Mouse (Mus musculus) heart, embryonic 10.5 days (tissue): Measurements from ENCODE around the gene Scarf1. TPM values are rescaled to one million over a fixed set of nuclear protein-coding genes. Genes with fewer than 3 reads are reported as not detected.

Experiments
- DNase-seq: peaks from one replicate; pipeline ENCODE4 v3.0.0-alpha.2; 2017; ENCODE audit warnings: low spot score
- H3K27ac ChIP-seq: fragments of 300-500 bp; sonication (generic); 2 replicates; pipeline ENCODE4 v1.5.1; 2016; ENCODE audit warnings: mild to moderate bottlenecking
- H3K27me3 ChIP-seq: fragments of 300-500 bp; sonication (generic); 2 replicates; pipeline ENCODE4 v1.6.1; 2016; ENCODE audit warnings: mild to moderate bottlenecking; ENCODE audit not compliant: poor library complexity, insufficient read depth, severe bottlenecking
- H3K36me3 ChIP-seq: fragments of 300-500 bp; sonication (generic); 2 replicates; pipeline ENCODE4 v1.6.1; 2016; ENCODE audit warnings: mild to moderate bottlenecking, moderate library complexity
- H3K4me1 ChIP-seq: fragments of 300-500 bp; sonication (generic); 2 replicates; pipeline ENCODE4 v1.6.1; 2016; ENCODE audit warnings: mild to moderate bottlenecking
- H3K4me3 ChIP-seq: fragments of 300-500 bp; sonication (generic); 2 replicates; pipeline ENCODE4 v1.5.1; 2016; ENCODE audit warnings: mild to moderate bottlenecking, moderate library complexity
- H3K9me3 ChIP-seq: fragments of 300-500 bp; sonication (generic); 2 replicates; pipeline ENCODE4 v1.6.1; 2016; ENCODE audit warnings: mild to moderate bottlenecking, moderate library complexity
- WGBS: fragments of 180-500 bp; shearing (Covaris S2); methylation state at CpG from one replicate; pipeline ENCODE4 v1.1.7; 2016; 5-methylcytosine and 5-hydroxymethylcytosine counted together
- polyA plus RNA-seq: library from polyadenylated mRNA; unstranded; fragments of >200 nt; fragmentation: Nextera tagmentation; extraction: Ambion mirVana; gene quantifications from 2 replicates; pipeline ENCODE4 v1.2.1, GENCODE M21; 2016

The Scarf1 gene
- polyA plus RNA-seq, 1 experiment from 2014 or later, result 13.6 TPM

GRCm38 (mm10) chr11:75563851-75564548 is 50.7 kb downstream of the Scarf1 start:
- no peaks in the 10 kb centered on the region for H3K9me3 ChIP-seq
- H3K4me1 ChIP-seq, result peaks cover 69% of the 10 kb centered on the region
- peaks cover 12% of the 10 kb centered on the region; the same call in 1 of the 2 replicates for H3K27me3 ChIP-seq
- 26% methylated on average over 18 of the region's 18 CpGs for WGBS
- no peaks in the 10 kb centered on the region for H3K36me3 ChIP-seq
- peak overlapping the region; percentile 30 for H3K4me3 ChIP-seq
- no peak for DNase-seq
- H3K27ac ChIP-seq, result peak overlapping the region; percentile 77

GRCm38 (mm10) chr11:75565849-75566248 is 52.5 kb downstream of the Scarf1 start:
- Histone ChIP-seq H3K36me3 (peaks cover 14% of the 10 kb centered on the region), H3K4me1 (peaks cover 71% of the 10 kb centered on the region), H3K27ac (peak overlapping the region; percentile 48; the same call in 1 of the 2 replicates), H3K9me3 (no peaks in the 10 kb centered on the region), H3K27me3 (peaks cover 23% of the 10 kb centered on the region; the same call in 1 of the 2 replicates), H3K4me3 (no peak overlapping the region)
- WGBS, result 62% methylated on average over 2 of the region's 2 CpGs
- DNase-seq, result no peak

DNA sequence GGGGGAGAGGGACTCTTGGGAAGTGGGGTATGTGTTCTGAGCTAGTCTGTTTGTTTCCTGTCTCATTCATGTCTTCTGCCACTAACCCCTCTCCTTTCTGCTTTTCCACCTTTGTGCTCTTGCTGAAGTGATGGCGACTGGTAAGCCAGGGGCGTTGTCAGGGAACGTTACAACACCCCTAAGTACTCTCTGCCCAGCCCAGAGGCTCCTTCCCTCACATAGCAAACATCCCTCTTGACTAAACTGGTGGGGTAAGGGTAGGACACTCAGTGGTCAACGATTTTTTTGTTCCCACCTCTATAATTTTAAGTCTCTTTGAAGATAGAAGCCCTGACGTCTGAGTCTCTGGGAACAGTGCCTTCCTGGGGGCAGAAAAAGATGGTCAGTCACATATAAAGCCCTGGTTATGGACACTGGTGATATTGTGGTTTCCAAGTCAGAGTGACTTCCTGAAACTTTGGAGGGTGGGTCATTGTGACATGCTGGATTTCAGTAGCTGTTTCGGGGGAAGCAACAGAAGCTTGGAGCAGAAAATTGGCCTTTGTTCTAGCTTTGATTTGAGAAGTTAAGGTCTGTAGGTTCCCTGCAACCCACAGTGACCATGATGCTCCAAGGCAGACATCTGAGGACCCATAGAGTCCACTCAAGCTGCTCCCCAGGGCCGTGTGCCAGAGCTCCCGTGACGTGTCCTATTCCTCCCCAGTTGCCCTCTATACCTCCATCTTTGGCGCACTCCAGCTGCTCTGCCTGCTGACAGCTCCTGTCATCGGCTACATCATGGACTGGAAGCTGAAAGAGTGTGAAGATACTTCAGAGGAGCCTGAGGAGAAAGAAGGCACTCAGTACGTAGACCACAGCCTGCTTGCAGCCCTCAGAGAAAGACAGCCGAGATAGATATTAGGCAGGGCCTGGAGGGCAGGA is 53.2 kb downstream of the Scarf1 start:
- peaks cover 73% of the 10 kb centered on the region for H3K4me1 ChIP-seq
- no peak overlapping the region for H3K4me3 ChIP-seq
- H3K27me3 ChIP-seq, result peaks cover 25% of the 10 kb centered on the region
- DNase-seq, result peak; percentile 85
- peak overlapping the region; percentile 48; the same call in 1 of the 2 replicates for H3K27ac ChIP-seq
- WGBS, result 52% methylated on average over 13 of the region's 13 CpGs
- H3K9me3 ChIP-seq, result no peaks in the 10 kb centered on the region
- H3K36me3 ChIP-seq, result peaks cover 15% of the 10 kb centered on the region

GRCm38 (mm10) chr11:75567346-75568114 is 54.2 kb downstream of the Scarf1 start:
- H3K9me3 ChIP-seq, result no peaks in the 10 kb centered on the region
- peaks cover 15% of the 10 kb centered on the region for H3K36me3 ChIP-seq
- H3K4me1 ChIP-seq, result peaks cover 77% of the 10 kb centered on the region
- H3K27ac ChIP-seq, result 0 out of 2 replicates have a peak overlapping the region, but pooled peaks have one; percentile 31
- no peak for DNase-seq
- H3K27me3 ChIP-seq, result peaks cover 34% of the 10 kb centered on the region
- no peak overlapping the region for H3K4me3 ChIP-seq
- 33% methylated on average over 9 of the region's 9 CpGs for WGBS

GRCm38 (mm10) chr11:75568115-75568511 is 54.8 kb downstream of the Scarf1 start:
- peaks cover 15% of the 10 kb centered on the region for H3K36me3 ChIP-seq
- DNase-seq, result no peak
- 75% methylated on average over 6 of the region's 6 CpGs for WGBS
- no peaks in the 10 kb centered on the region for H3K9me3 ChIP-seq
- H3K27me3 ChIP-seq, result peaks cover 38% of the 10 kb centered on the region
- no peak overlapping the region for H3K4me3 ChIP-seq
- no peak overlapping the region for H3K27ac ChIP-seq
- H3K4me1 ChIP-seq, result peaks cover 77% of the 10 kb centered on the region

GRCm38 (mm10) chr11:75568962-75569361 is 55.6 kb downstream of the Scarf1 start:
- H3K27me3 ChIP-seq, result peaks cover 40% of the 10 kb centered on the region
- no peak overlapping the region for H3K27ac ChIP-seq
- H3K36me3 ChIP-seq, result peaks cover 15% of the 10 kb centered on the region
- H3K4me3 ChIP-seq, result no peak overlapping the region
- peaks cover 70% of the 10 kb centered on the region for H3K4me1 ChIP-seq
- no peaks in the 10 kb centered on the region for H3K9me3 ChIP-seq
- WGBS, result 87% methylated on average over 12 of the region's 12 CpGs
- DNase-seq, result no peak

GRCm38 (mm10) chr11:75570375-75571125 is 57.2 kb downstream of the Scarf1 start:
- no peak for DNase-seq
- peaks cover 55% of the 10 kb centered on the region for H3K4me1 ChIP-seq
- H3K4me3 ChIP-seq, result no peak overlapping the region
- no peak overlapping the region; the same call in 1 of the 2 replicates for H3K27ac ChIP-seq
- peaks cover 15% of the 10 kb centered on the region for H3K36me3 ChIP-seq
- WGBS, result 87% methylated on average over 17 of the region's 17 CpGs
- H3K9me3 ChIP-seq, result no peaks in the 10 kb centered on the region
- peaks cover 53% of the 10 kb centered on the region for H3K27me3 ChIP-seq

DNA sequence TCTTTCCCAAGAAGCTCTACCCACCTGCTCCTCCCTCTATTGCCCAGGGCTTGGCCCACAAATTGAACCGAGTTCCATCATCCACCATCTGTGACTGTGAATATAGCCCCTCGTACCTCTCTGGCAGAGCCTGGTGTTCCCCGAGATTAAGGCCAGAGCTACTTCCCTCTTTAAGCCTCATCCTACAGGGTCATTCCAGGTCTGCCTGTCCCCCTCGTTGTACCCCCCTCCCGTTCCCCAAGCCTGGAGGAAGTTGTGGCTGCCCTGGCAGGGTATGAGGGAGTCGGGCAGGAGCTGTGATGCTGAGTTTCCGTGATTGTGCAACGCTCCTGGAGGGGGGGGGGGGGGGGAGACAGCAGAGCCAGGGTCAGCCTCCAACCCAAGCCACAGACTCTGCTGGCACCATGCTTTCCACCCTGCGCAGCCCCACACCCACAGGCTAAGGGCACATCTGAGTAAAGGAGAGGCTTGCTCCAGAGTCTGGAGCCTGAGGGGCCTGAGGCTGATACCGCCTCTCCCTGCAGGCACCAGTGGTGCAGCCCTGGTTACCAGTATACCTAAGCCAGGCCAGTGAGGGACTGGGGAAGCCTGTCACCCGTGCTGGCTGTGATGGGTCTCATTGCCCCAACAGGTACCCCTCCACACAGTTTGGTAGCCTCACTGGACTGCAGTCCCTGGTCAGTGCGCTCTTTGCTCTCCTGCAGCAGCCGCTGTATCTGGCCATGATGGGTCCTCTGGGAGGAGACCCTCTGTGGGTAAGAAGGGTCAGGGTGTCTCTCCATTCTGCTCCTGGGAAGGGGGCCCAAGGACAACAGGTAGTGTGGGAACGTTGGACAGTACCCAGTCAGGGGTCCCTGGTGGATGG is 58.0 kb downstream of the Scarf1 start:
- DNase-seq, result no peak
- H3K27me3 ChIP-seq, result peaks cover 53% of the 10 kb centered on the region
- H3K9me3 ChIP-seq, result no peaks in the 10 kb centered on the region
- WGBS, result 70% methylated on average over 14 of the region's 14 CpGs
- H3K27ac ChIP-seq, result peak overlapping the region; percentile 2; the same call in 1 of the 2 replicates
- H3K4me1 ChIP-seq, result peaks cover 47% of the 10 kb centered on the region
- peaks cover 15% of the 10 kb centered on the region for H3K36me3 ChIP-seq
- no peak overlapping the region for H3K4me3 ChIP-seq

- no peak for DNase-seq
- Histone ChIP-seq H3K4me1 (peaks cover 39% of the 10 kb centered on the region), H3K4me3 (peak overlapping the region; percentile 35), H3K9me3 (no peaks in the 10 kb centered on the region), H3K36me3 (peaks cover 15% of the 10 kb centered on the region), H3K27me3 (peaks cover 53% of the 10 kb centered on the region), H3K27ac (peak overlapping the region; percentile 84)
- 24% methylated on average over 10 of the region's 10 CpGs for WGBS
Measured at GRCm38 (mm10) chr11:75572301-75572791, 59.0 kb downstream of the Scarf1 start.

DNA sequence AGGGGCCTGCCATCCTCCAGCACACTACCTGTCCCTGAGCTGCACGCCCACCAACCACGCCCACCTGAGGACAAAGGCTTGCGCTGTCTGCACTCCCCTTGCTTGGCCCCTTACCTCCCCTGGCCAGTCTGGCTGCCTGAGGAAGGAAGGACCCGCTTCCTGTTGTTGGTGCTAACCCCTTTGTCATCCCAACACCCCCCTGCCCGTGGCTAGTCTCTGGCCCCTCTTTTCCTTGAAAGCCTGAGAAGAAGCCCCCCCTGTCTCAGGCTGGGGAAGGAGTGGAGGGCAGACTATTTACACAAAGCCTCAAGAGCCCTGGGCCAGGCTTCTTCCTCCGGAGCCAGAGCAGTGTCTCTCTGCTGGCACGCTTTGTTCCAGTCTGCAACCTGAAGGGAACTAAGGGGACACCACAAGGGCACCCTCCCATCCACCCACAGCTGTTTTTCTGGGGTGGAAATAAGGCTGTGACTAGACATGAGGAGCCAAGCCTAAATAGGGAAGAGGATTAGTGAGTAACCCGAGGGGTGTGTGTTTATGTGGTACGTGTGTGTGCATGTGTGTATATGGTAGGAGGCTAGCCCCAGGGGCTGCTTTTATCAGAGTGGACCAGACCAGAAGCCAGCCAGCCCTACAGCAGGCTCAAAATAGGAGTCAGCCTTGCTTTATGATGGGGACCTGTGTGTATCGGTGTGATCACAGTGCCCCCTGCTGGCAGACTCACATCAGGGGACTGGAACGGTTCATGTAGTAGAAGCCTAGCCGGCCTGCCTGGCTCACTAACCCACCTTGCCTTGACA is 59.7 kb downstream of the Scarf1 start:
- Histone ChIP-seq H3K4me1 (peaks cover 38% of the 10 kb centered on the region), H3K36me3 (peaks cover 15% of the 10 kb centered on the region), H3K27me3 (peaks cover 53% of the 10 kb centered on the region), H3K9me3 (no peaks in the 10 kb centered on the region), H3K4me3 (peak overlapping the region; percentile 35), H3K27ac (peak overlapping the region; percentile 84)
- peak; percentile 97 for DNase-seq
- 15% methylated on average over 12 of the region's 12 CpGs for WGBS
